Mouse (Mus musculus) liver, postnatal 0 days (tissue): Measurements from ENCODE around the gene Klhdc3.

Source experiments
- CTCF ChIP-seq: sonication (generic); IDR thresholded peaks from 2 replicates; pipeline ENCODE4 v1.5.1; 2016; ENCODE audit warnings: antibody characterized with exemption, low read depth
- EP300 ChIP-seq: IDR thresholded peaks from 2 replicates; pipeline ENCODE4 v1.6.1; 2016; ENCODE audit warnings: antibody characterized with exemption, low read depth, mild to moderate bottlenecking

- no peak for TF ChIP-seq CTCF
- no peak for TF ChIP-seq EP300
Measured at GRCm38 (mm10) chr17:46628791-46629684, 51.7 kb downstream of the Klhdc3 start, which contains the start of gene Ptk7.
